Mouse (Mus musculus): ENCODE measurements around the gene Elf2. TPM values are rescaled to one million over a fixed set of nuclear protein-coding genes. Genes with fewer than 3 reads are reported as not detected.

Elf2 gene
- total RNA-seq, 1 experiment from 2014 or later: 175 TPM

DNA sequence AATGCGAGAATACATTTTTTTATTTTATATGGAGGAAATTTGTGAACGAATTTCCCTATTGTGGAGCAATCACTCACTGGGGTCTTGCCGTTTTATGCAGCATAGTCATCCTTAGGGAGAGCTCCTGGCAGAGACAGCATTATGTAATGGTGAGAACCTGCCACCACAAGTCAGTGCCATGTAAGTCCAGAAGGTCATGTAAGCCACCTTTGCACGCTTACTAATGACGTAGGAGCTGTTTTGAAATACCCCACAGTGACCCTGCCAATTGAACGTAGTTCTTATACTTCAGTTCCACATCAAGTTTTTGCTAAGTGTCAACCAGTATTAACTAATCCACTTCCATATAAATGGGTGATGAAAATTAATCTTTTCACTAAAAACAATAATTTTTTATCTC is 136.6 kb downstream of the Elf2 start:
- no peak for ATAC-seq (ENCODE audit: extremely low read depth, insufficient number of reproducible peaks, low FRiP score, poor library complexity, severe bottlenecking)

Other genes with a start within 250 kb of the Elf2 start
- 4.0 and 6.6 TPM in 2 replicates for gene Noct, start 116.2 kb downstream of the Elf2 start, total RNA-seq (2017)
- not detected in 2 replicates for gene Mgarp, start 56.1 kb upstream of the Elf2 start, total RNA-seq (2017)
- gene Ndufc1, start 68.3 kb upstream of the Elf2 start, total RNA-seq (2017): 9.1 and 17.5 TPM in 2 replicates
- gene Naa15, start 74.5 kb upstream of the Elf2 start, total RNA-seq (2017): 78.2 and 80.2 TPM in 2 replicates
- 30.6 and 32.5 TPM in 2 replicates for gene Rab33b, start 143.3 kb upstream of the Elf2 start, total RNA-seq (2017)
- 52.6 and 54.0 TPM in 2 replicates for gene Setd7, start 220.2 kb upstream of the Elf2 start, total RNA-seq (2017)

All from neutrophil, adult 5-6 weeks (primary cell).